Mouse (Mus musculus) bone marrow macrophage, adult 2 months (primary cell): ENCODE measurements around the gene Saa1.

Source experiments
- CTCF ChIP-seq: IDR thresholded peaks from 2 replicates; pipeline ENCODE4 v1.5.1; 2012; ENCODE audit warnings: low read depth, mild to moderate bottlenecking, low read length, moderate library complexity
- POLR2A ChIP-seq: IDR thresholded peaks from 2 replicates; pipeline ENCODE4 v1.6.1; 2012; ENCODE audit warnings: mild to moderate bottlenecking, low read depth, low read length, borderline replicate concordance

DNA sequence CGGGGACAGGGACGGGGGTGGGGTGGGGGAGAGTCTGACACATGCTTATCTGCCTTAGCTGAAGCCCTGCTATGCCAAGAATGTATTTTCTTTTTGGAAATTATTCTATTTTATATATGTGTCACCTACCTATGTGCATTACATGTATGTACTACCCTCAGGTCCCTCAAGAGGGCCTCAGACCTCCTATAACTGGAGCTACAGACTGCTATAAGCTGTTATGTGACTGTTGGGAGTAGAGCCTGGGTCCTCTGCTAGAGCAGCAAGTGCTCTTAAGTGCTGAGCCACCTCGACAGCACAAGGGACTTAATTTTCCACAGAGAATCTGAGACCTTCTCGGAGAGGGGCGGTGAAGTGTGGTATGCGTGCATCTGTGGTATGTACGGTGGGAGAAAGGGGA, 25.7 kb upstream of the Saa1 start:
- TF ChIP-seq CTCF (no peak), POLR2A (no peak)
